Mouse (Mus musculus): ENCODE results near the gene Smad3. TPM values are rescaled to one million over a fixed set of nuclear protein-coding genes. Genes with fewer than 3 reads are reported as not detected.

Smad3 gene
- polyA plus RNA-seq, 1 experiment: 6.3 TPM

DNA sequence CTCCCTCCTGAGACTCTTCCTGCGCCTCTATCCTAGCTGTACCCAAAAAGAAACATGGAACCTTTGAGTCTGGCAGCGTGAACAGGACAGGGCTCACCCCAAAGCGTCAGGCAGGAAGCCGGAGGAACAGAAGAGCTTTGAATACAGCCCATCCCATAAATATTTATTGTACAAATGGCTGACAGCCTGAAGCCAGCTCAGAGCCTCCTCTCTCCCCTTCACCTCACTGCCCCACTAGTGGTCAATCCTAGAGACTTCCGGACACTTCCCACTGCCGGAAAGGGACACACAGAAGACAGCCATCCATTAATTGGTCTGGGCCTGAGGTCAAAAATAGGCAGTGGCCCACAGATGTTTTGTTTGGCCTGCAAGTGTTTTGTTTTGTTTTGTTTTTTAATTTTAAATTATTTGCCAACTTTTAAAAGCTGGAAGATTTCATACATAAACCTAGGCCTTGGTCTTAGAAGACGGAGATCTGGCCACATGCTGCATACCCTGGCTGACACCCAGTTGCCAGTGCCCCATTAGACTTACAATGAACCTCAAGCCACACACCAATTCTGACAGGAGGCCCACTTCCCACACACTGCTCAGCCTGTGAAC lies 70.3 kb downstream of the Smad3 start:
- TF ChIP-seq CEBPB (IDR thresholded peaks at IDR 0.05; ENCODE audit: low read depth) (no peak), MYOG (IDR thresholded peaks at IDR 0.05; ENCODE audit: control insufficient read depth, extremely low read depth, insufficient read length) (no peak), MAX (IDR thresholded peaks at IDR 0.05) (no peak), FOSL1 (IDR thresholded peaks at IDR 0.05; ENCODE audit: insufficient read depth, low read length, poor library complexity, severe bottlenecking) (no peak), MYOD1 (IDR thresholded peaks at IDR 0.05; ENCODE audit: control insufficient read depth, insufficient read length, low read depth) (no peak), CTCF (IDR thresholded peaks at IDR 0.05; ENCODE audit: control insufficient read depth, insufficient read depth, insufficient read length) (no peak), USF1 (IDR thresholded peaks at IDR 0.05; ENCODE audit: low read depth) (no peak)
- Histone ChIP-seq H3K79me2 (ENCODE audit: control insufficient read depth, insufficient read depth) (peaks cover 4% of the 10 kb centered on the region), H3K27me3 (ENCODE audit: control insufficient read depth, insufficient read depth, insufficient read length) (no peaks in the 10 kb centered on the region), H3K79me3 (ENCODE audit: low read depth) (no peaks in the 10 kb centered on the region), H3ac (ENCODE audit: control insufficient read depth, insufficient read length, low read depth) (no peak overlapping the region), H3K36me3 (ENCODE audit: control insufficient read depth, insufficient read depth) (no peaks in the 10 kb centered on the region), H3K4me3 (ENCODE audit: insufficient read depth, poor library complexity, severe bottlenecking) (no peak overlapping the region)

DNA sequence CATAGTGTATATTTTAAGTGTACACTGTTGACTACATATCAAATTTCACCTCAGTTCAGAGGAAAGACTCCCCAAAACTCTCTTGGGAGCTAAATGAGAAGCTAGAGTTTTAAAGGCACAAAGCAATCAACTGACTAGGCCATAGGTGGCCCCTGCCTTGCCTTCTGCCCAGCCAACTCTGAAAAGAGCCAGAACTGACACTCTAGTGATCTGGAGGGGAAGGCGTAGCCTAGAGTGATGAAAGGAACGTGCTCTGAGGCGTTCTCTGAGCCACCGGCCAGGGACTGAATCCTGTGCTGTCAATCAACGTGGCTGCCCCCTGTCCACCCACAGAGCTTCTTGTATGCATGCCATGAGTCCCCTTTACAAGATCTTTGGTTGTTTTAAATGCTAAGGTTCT lies 72.4 kb downstream of the Smad3 start:
- H3K36me3 ChIP-seq (ENCODE audit: control insufficient read depth, insufficient read depth): no peaks in the 10 kb centered on the region
- no peak for TF ChIP-seq MYOD1 (IDR thresholded peaks at IDR 0.05; ENCODE audit: control insufficient read depth, insufficient read length, low read depth)
- no peak for TF ChIP-seq CTCF (IDR thresholded peaks at IDR 0.05; ENCODE audit: control insufficient read depth, insufficient read depth, insufficient read length)
- TF ChIP-seq FOSL1 (IDR thresholded peaks at IDR 0.05; ENCODE audit: insufficient read depth, low read length, poor library complexity, severe bottlenecking): no peak
- TF ChIP-seq MYOG (IDR thresholded peaks at IDR 0.05; ENCODE audit: control insufficient read depth, extremely low read depth, insufficient read length): no peak
- no peak for TF ChIP-seq MAX (IDR thresholded peaks at IDR 0.05)
- TF ChIP-seq CEBPB (IDR thresholded peaks at IDR 0.05; ENCODE audit: low read depth): no peak
- TF ChIP-seq USF1 (IDR thresholded peaks at IDR 0.05; ENCODE audit: low read depth): no peak
- H3K79me2 ChIP-seq (ENCODE audit: control insufficient read depth, insufficient read depth): peaks cover 8% of the 10 kb centered on the region

DNA sequence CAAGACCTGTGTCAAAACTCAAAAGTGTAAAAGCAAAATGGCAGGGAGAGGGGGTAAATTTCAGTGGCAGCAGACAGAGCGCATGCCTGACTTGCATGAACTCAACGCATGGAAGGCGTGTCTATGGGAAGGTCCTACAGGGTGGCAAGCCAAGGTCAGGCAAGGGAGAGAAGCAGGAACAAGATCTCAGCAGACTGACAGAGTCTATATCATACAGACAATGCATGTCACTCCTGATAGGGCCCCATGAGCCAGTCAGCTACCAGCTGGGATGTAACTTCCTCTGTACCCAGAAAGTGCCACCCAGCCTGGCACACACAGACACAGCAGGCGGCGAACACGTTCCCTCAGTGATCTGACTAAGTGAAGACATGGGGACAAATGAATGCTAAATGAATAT lies 73.5 kb downstream of the Smad3 start:
- H3ac ChIP-seq (ENCODE audit: control insufficient read depth, insufficient read length, low read depth): no peak overlapping the region
- no peak overlapping the region for H3K4me3 ChIP-seq (ENCODE audit: insufficient read depth, poor library complexity, severe bottlenecking)
- TF ChIP-seq MYOD1 (IDR thresholded peaks at IDR 0.05; ENCODE audit: control insufficient read depth, insufficient read length, low read depth): no peak
- no peak for TF ChIP-seq MAX (IDR thresholded peaks at IDR 0.05)
- TF ChIP-seq FOSL1 (IDR thresholded peaks at IDR 0.05; ENCODE audit: insufficient read depth, low read length, poor library complexity, severe bottlenecking): no peak
- TF ChIP-seq MYOG (IDR thresholded peaks at IDR 0.05; ENCODE audit: control insufficient read depth, extremely low read depth, insufficient read length): no peak
- no peaks in the 10 kb centered on the region for H3K36me3 ChIP-seq (ENCODE audit: control insufficient read depth, insufficient read depth)
- no peaks in the 10 kb centered on the region for H3K27me3 ChIP-seq (ENCODE audit: control insufficient read depth, insufficient read depth, insufficient read length)
- peaks cover 10% of the 10 kb centered on the region for H3K79me2 ChIP-seq (ENCODE audit: control insufficient read depth, insufficient read depth)
- no peaks in the 10 kb centered on the region for H3K79me3 ChIP-seq (ENCODE audit: low read depth)

More for the DNA sequence above, 72.4 kb downstream of the Smad3 start:
- Histone ChIP-seq H3K79me3 (ENCODE audit: low read depth) (no peaks in the 10 kb centered on the region), H3K27me3 (ENCODE audit: control insufficient read depth, insufficient read depth, insufficient read length) (no peaks in the 10 kb centered on the region), H3ac (ENCODE audit: control insufficient read depth, insufficient read length, low read depth) (no peak overlapping the region), H3K4me3 (ENCODE audit: insufficient read depth, poor library complexity, severe bottlenecking) (no peak overlapping the region)

DNA sequence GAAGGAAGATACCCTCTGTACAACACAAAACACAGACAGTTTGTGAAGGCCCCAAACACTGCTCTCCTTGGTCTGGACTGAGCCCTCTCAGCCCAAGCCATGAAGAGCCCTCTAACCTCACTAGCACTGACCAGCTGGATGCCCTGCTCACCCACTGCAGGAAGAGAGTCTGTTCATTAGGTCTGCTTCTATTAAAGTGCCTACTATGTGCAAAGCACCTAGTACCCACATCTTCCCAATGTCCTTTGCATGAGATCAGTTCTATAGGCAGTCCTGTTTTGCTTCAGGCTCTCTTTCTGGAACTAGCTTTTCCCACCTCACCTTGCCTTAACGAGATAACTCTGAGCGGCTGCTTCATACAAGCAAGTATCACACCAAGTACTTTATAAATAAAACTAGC lies 74.9 kb downstream of the Smad3 start:
- Histone ChIP-seq H3K79me3 (ENCODE audit: low read depth) (no peaks in the 10 kb centered on the region), H3ac (ENCODE audit: control insufficient read depth, insufficient read length, low read depth) (no peak overlapping the region), H3K4me3 (ENCODE audit: insufficient read depth, poor library complexity, severe bottlenecking) (no peak overlapping the region), H3K27me3 (ENCODE audit: control insufficient read depth, insufficient read depth, insufficient read length) (no peaks in the 10 kb centered on the region), H3K79me2 (ENCODE audit: control insufficient read depth, insufficient read depth) (peaks cover 14% of the 10 kb centered on the region), H3K36me3 (ENCODE audit: control insufficient read depth, insufficient read depth) (no peaks in the 10 kb centered on the region)
- TF ChIP-seq MYOG (IDR thresholded peaks at IDR 0.05; ENCODE audit: control insufficient read depth, extremely low read depth, insufficient read length) (no peak), MAX (IDR thresholded peaks at IDR 0.05) (no peak), MYOD1 (IDR thresholded peaks at IDR 0.05; ENCODE audit: control insufficient read depth, insufficient read length, low read depth) (no peak), CEBPB (IDR thresholded peaks at IDR 0.05; ENCODE audit: low read depth) (no peak), USF1 (IDR thresholded peaks at IDR 0.05; ENCODE audit: low read depth) (no peak), CTCF (IDR thresholded peaks at IDR 0.05; ENCODE audit: control insufficient read depth, insufficient read depth, insufficient read length) (no peak), FOSL1 (IDR thresholded peaks at IDR 0.05; ENCODE audit: insufficient read depth, low read length, poor library complexity, severe bottlenecking) (no peak)

DNA sequence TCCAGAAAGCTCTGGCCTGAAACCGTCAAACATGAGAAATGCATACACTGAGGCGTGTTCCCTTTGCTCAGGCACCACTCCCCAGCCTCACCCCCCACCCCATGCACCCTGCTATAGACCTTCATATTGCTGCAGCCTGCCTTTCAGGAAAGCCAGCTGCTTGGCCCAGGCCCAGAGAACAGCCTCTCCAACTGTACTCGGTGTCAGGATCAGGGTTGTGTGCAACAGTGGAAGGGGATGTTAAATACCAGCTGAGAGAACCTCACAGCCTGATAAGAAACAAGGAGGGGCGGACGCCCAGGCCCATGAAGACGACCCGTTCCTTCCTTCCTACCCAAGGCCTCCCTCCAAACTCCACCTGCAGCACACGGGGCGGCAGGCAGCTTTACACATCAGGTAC lies 75.5 kb downstream of the Smad3 start:
- Histone ChIP-seq H3K79me2 (ENCODE audit: control insufficient read depth, insufficient read depth) (peaks cover 14% of the 10 kb centered on the region), H3K27me3 (ENCODE audit: control insufficient read depth, insufficient read depth, insufficient read length) (no peaks in the 10 kb centered on the region), H3K36me3 (ENCODE audit: control insufficient read depth, insufficient read depth) (no peaks in the 10 kb centered on the region), H3ac (ENCODE audit: control insufficient read depth, insufficient read length, low read depth) (no peak overlapping the region), H3K79me3 (ENCODE audit: low read depth) (no peaks in the 10 kb centered on the region), H3K4me3 (ENCODE audit: insufficient read depth, poor library complexity, severe bottlenecking) (no peak overlapping the region)
- no peak for TF ChIP-seq MAX (IDR thresholded peaks at IDR 0.05)
- no peak for TF ChIP-seq USF1 (IDR thresholded peaks at IDR 0.05; ENCODE audit: low read depth)
- no peak for TF ChIP-seq FOSL1 (IDR thresholded peaks at IDR 0.05; ENCODE audit: insufficient read depth, low read length, poor library complexity, severe bottlenecking)
- no peak for TF ChIP-seq CEBPB (IDR thresholded peaks at IDR 0.05; ENCODE audit: low read depth)
- TF ChIP-seq MYOG (IDR thresholded peaks at IDR 0.05; ENCODE audit: control insufficient read depth, extremely low read depth, insufficient read length): no peak

DNA sequence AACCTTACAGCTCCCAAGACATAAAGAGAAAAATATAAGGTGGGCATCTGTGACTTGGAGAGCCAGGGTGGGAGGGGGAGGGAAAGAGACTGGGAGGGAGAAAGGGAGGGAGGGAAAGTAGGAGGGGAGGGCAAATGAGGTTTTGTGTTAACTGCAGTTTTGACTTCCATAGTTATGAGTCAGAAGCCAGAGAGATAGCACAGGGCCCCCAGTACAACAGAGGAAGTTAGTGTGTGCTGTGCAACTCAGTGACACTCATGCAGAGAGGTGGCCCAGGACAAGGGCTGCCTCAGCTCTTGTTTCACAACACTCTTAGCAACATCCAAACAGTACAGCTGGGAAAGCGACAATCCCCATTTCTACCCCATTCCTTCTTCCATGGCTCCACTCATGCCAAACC lies 79.7 kb downstream of the Smad3 start:
- Histone ChIP-seq H3K27me3 (ENCODE audit: control insufficient read depth, insufficient read depth, insufficient read length) (no peaks in the 10 kb centered on the region), H3K36me3 (ENCODE audit: control insufficient read depth, insufficient read depth) (no peaks in the 10 kb centered on the region)

More for the DNA sequence above, 79.7 kb downstream of the Smad3 start:
- TF ChIP-seq MYOD1 (IDR thresholded peaks at IDR 0.05; ENCODE audit: control insufficient read depth, insufficient read length, low read depth) (peak; percentile 6), CEBPB (IDR thresholded peaks at IDR 0.05; ENCODE audit: low read depth) (peak; percentile 69), USF1 (IDR thresholded peaks at IDR 0.05; ENCODE audit: low read depth) (no peak), FOSL1 (IDR thresholded peaks at IDR 0.05; ENCODE audit: insufficient read depth, low read length, poor library complexity, severe bottlenecking) (no peak), MYOG (IDR thresholded peaks at IDR 0.05; ENCODE audit: control insufficient read depth, extremely low read depth, insufficient read length) (no peak)
- Histone ChIP-seq H3ac (ENCODE audit: control insufficient read depth, insufficient read length, low read depth) (peak overlapping the region; percentile 19), H3K4me3 (ENCODE audit: insufficient read depth, poor library complexity, severe bottlenecking) (no peak overlapping the region), H3K79me3 (ENCODE audit: low read depth) (peaks cover 7% of the 10 kb centered on the region), H3K79me2 (ENCODE audit: control insufficient read depth, insufficient read depth) (peaks cover 37% of the 10 kb centered on the region)
